Mouse (Mus musculus) urinary bladder, adult 18-20 months (tissue): Measurements from ENCODE around the gene Il27ra.
"Not testable (repeated sequence)": the region's sequence is repeated elsewhere in the genome, so short reads cannot be mapped to it uniquely, and the experiment has no call there.

ENCODE experiments used
- DNase-seq, 2 experiments: peaks; one replicate each; pipeline ENCODE4 v3.0.0; 2022; ENCODE audit warnings: low spot score in 2 of 2, mixed read lengths in 2 of 2

The Il27ra gene

GRCm38 (mm10) chr8:84021096-84021495 lies 21.3 kb downstream of the Il27ra start, which contains the start of gene Palm3:
Gene Palm3 (plus strand): TSS chr8:84021471.
- DNase-seq: no peak

GRCm38 (mm10) chr8:84019738-84020137 lies 22.7 kb downstream of the Il27ra start:
- DNase-seq: no peak

GRCm38 (mm10) chr8:84015833-84016232 lies 26.6 kb downstream of the Il27ra start:
- no peak for DNase-seq

- no peak for DNase-seq
Observed at GRCm38 (mm10) chr8:84012499-84013165, 29.8 kb downstream of the Il27ra start.

GRCm38 (mm10) chr8:84011705-84012498 lies 30.5 kb downstream of the Il27ra start, which contains the start of gene 2210011C24Rik:
Gene 2210011C24Rik (minus strand): TSS chr8:84012171.
- no peak for DNase-seq

- DNase-seq: peak; percentile 49 to 78
Observed at GRCm38 (mm10) chr8:84010625-84011611, 31.5 kb downstream of the Il27ra start.

GRCm38 (mm10) chr8:84009876-84010275 lies 32.5 kb downstream of the Il27ra start:
- peak; percentile 69 to 74 for DNase-seq

GRCm38 (mm10) chr8:84008362-84008761 lies 34.0 kb downstream of the Il27ra start:
- DNase-seq: no peak

GRCm38 (mm10) chr8:84005502-84005901 lies 36.9 kb downstream of the Il27ra start:
- not testable (repeated sequence) for DNase-seq

- DNase-seq: peak; percentile 86 to 92
Observed at GRCm38 (mm10) chr8:84004533-84005201, 37.7 kb downstream of the Il27ra start.

- no peak for DNase-seq
Observed at GRCm38 (mm10) chr8:84003612-84004246, 38.7 kb downstream of the Il27ra start.

- DNase-seq: no peak
Observed at GRCm38 (mm10) chr8:84002957-84003611, 39.3 kb downstream of the Il27ra start.

GRCm38 (mm10) chr8:84001281-84002000 lies 40.9 kb downstream of the Il27ra start, which contains the start of gene 1700067K01Rik:
Gene 1700067K01Rik (plus strand): TSS chr8:84001502.
- no peak for DNase-seq

- no peak for DNase-seq
Observed at GRCm38 (mm10) chr8:83999825-84000224, 42.6 kb downstream of the Il27ra start.

GRCm38 (mm10) chr8:83999057-83999705 lies 43.2 kb downstream of the Il27ra start:
- DNase-seq: no peak

- peak in 1 of 2 experiments; percentile 67 for DNase-seq
Observed at GRCm38 (mm10) chr8:83998231-83999056, 43.9 kb downstream of the Il27ra start.

GRCm38 (mm10) chr8:83997511-83998141 lies 44.8 kb downstream of the Il27ra start, which contains the start of gene Samd1:
Gene Samd1 (plus strand): TSS chr8:83997672.
- peak in 1 of 2 experiments; percentile 39 for DNase-seq
